In the genomic region with DNA sequence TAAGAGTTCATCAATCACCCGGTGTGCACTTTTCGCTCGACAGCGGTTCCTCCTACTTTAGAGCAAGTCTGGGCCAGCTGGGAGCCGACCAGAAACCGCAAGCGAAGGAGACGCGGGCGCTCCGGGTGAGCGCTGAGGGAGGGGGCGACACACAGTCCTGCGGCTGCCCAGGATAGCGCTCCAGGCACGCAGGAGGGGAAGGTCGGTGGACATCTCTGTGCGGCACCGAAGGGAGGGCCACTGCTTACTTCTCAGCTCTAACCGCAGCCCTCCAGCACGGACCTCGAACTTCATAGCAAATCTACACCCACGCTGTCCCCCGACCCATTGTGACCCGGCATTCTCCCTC, we compare ENCODE assay signal across 8 mouse cellular contexts. TPM values are rescaled to one million over a fixed set of nuclear protein-coding genes. Genes with fewer than 3 reads are reported as not detected.
DNase-seq lines count a peak whose midpoint lies in the region; ATAC-seq lines count a peak whose summit lies in the region.

No protein-coding gene starts in this region.

- no peaks in the 10 kb centered on the region for H3K9me3 ChIP-seq in forebrain, embryonic 11.5 days (ENCODE audit: control insufficient read depth, low read length)
- H3K9me3 ChIP-seq in forebrain, embryonic 15.5 days = no peaks in the 10 kb centered on the region
- no peaks in the 10 kb centered on the region for H3K9me3 ChIP-seq in lung, embryonic 16.5 days (ENCODE audit: control insufficient read depth, low read length)
- H3K9me3 ChIP-seq in intestine, embryonic 16.5 days (ENCODE audit: control insufficient read depth, low read length) = no peaks in the 10 kb centered on the region
- no peaks in the 10 kb centered on the region for H3K9me3 ChIP-seq in stomach, embryonic 14.5 days (ENCODE audit: control insufficient read depth, low read depth, low read length)

- H3K36me3 ChIP-seq in forebrain, embryonic 11.5 days (ENCODE audit: control insufficient read depth, insufficient read depth, low read length) = no peaks in the 10 kb centered on the region
- H3K36me3 ChIP-seq in forebrain, embryonic 15.5 days = no peaks in the 10 kb centered on the region
- H3K36me3 ChIP-seq in lung, embryonic 16.5 days (ENCODE audit: control insufficient read depth, insufficient read depth, low read length) = no peaks in the 10 kb centered on the region
- no peaks in the 10 kb centered on the region for H3K36me3 ChIP-seq in intestine, embryonic 16.5 days (ENCODE audit: control insufficient read depth, insufficient read depth, low read length)
- no peaks in the 10 kb centered on the region for H3K36me3 ChIP-seq in stomach, embryonic 14.5 days (ENCODE audit: control insufficient read depth, insufficient read depth, low read length)

- no peak overlapping the region for H3K9ac ChIP-seq in forebrain, embryonic 11.5 days (ENCODE audit: low read length)
- H3K9ac ChIP-seq in forebrain, embryonic 15.5 days (replicated peaks) = no peak overlapping the region
- H3K9ac ChIP-seq in lung, embryonic 16.5 days (ENCODE audit: low read length) = no peak overlapping the region
- peak overlapping the region; percentile 50 for H3K9ac ChIP-seq in intestine, embryonic 16.5 days (ENCODE audit: low read depth, low read length)
- H3K9ac ChIP-seq in stomach, embryonic 14.5 days (replicated peaks; ENCODE audit: low read depth, low read length) = no peak overlapping the region; the same call in 1 of the 2 replicates

- WGBS in forebrain, embryonic 11.5 days = under 1% methylated on average over 23 of the region's 25 CpGs
- 1% methylated on average over 25 of the region's 25 CpGs for WGBS in forebrain, embryonic 15.5 days
- WGBS in lung, embryonic 16.5 days = 2% methylated on average over 25 of the region's 25 CpGs
- WGBS in intestine, embryonic 16.5 days = 6% methylated on average over 25 of the region's 25 CpGs
- WGBS in stomach, embryonic 14.5 days = 5% methylated on average over 24 of the region's 25 CpGs

- no peak overlapping the region for H3K27ac ChIP-seq in forebrain, embryonic 11.5 days (ENCODE audit: low read depth, low read length)
- H3K27ac ChIP-seq in forebrain, embryonic 15.5 days (replicated peaks) = no peak overlapping the region
- no peak overlapping the region for H3K27ac ChIP-seq in lung, embryonic 16.5 days (ENCODE audit: low read length)
- H3K27ac ChIP-seq in intestine, embryonic 16.5 days (ENCODE audit: low read length) = no peak overlapping the region
- no peak overlapping the region for H3K27ac ChIP-seq in stomach, embryonic 14.5 days (ENCODE audit: low read length)

- no peak for ATAC-seq in forebrain, embryonic 11.5 days (replicated peaks; ENCODE audit: low FRiP score)
- ATAC-seq in forebrain, embryonic 15.5 days (replicated peaks) = no peak
- ATAC-seq in lung, embryonic 16.5 days (ENCODE audit: low read depth) = no peak
- ATAC-seq in intestine, embryonic 16.5 days = 0 out of 2 replicates have a peak, but pooled peaks have one; percentile 31
- no peak; the same call in 1 of the 2 replicates for ATAC-seq in stomach, embryonic 14.5 days (ENCODE audit: insufficient number of reproducible peaks, insufficient read depth, low FRiP score, low read depth)
- ATAC-seq in frontal cortex, adult (ENCODE audit: low TSS enrichment) = no peak

- peak overlapping the region; percentile 32; the same call in 1 of the 2 replicates for H3K4me2 ChIP-seq in forebrain, embryonic 11.5 days (ENCODE audit: low read depth, low read length, severe bottlenecking)
- H3K4me2 ChIP-seq in forebrain, embryonic 15.5 days (replicated peaks) = no peak overlapping the region
- H3K4me2 ChIP-seq in lung, embryonic 16.5 days (ENCODE audit: low read depth, low read length) = peak overlapping the region; percentile 53
- peak overlapping the region; percentile 59 for H3K4me2 ChIP-seq in intestine, embryonic 16.5 days (ENCODE audit: low read depth, low read length)
- H3K4me2 ChIP-seq in stomach, embryonic 14.5 days (replicated peaks; ENCODE audit: low read depth, low read length) = peak overlapping the region; percentile 51

- DNase-seq in forebrain, embryonic 11.5 days (ENCODE audit: low spot score) = peak; percentile 62
- no peak for DNase-seq in lung, postnatal 10 days
- no peak for DNase-seq in thymus, postnatal 14 days

- peak overlapping the region; percentile 2 for H3K4me3 ChIP-seq in forebrain, embryonic 11.5 days (ENCODE audit: low read depth, low read length)
- H3K4me3 ChIP-seq in forebrain, embryonic 15.5 days = no peak overlapping the region
- peak overlapping the region; percentile 29 for H3K4me3 ChIP-seq in lung, embryonic 16.5 days (ENCODE audit: low read length)
- H3K4me3 ChIP-seq in intestine, embryonic 16.5 days (ENCODE audit: low read length) = peak overlapping the region; percentile 37
- H3K4me3 ChIP-seq in stomach, embryonic 14.5 days (ENCODE audit: low read depth, low read length) = peak overlapping the region; percentile 28

- H3K4me1 ChIP-seq in forebrain, embryonic 11.5 days (replicated peaks; ENCODE audit: control insufficient read depth, insufficient read depth, low read length) = peaks cover 17% of the 10 kb centered on the region
- H3K4me1 ChIP-seq in forebrain, embryonic 15.5 days = peaks cover 15% of the 10 kb centered on the region
- H3K4me1 ChIP-seq in lung, embryonic 16.5 days (replicated peaks; ENCODE audit: control insufficient read depth, insufficient read depth, low read length) = 0 out of 2 replicates have a peak, but pooled peaks cover 5% of the 10 kb centered on the region
- peaks cover 12% of the 10 kb centered on the region; the same call in 1 of the 2 replicates for H3K4me1 ChIP-seq in intestine, embryonic 16.5 days (ENCODE audit: control insufficient read depth, insufficient read depth, low read length)
- H3K4me1 ChIP-seq in stomach, embryonic 14.5 days (ENCODE audit: control insufficient read depth, insufficient read depth, low read length) = peaks cover 10% of the 10 kb centered on the region; the same call in 1 of the 2 replicates

- H3K27me3 ChIP-seq in forebrain, embryonic 11.5 days (ENCODE audit: control insufficient read depth, insufficient read depth, low read length) = peaks cover 86% of the 10 kb centered on the region
- H3K27me3 ChIP-seq in forebrain, embryonic 15.5 days = peaks cover 95% of the 10 kb centered on the region
- H3K27me3 ChIP-seq in lung, embryonic 16.5 days (ENCODE audit: control insufficient read depth, insufficient read depth, low read depth, low read length) = peaks cover 85% of the 10 kb centered on the region
- H3K27me3 ChIP-seq in intestine, embryonic 16.5 days (replicated peaks; ENCODE audit: control insufficient read depth, insufficient read depth, low read length) = peaks cover 59% of the 10 kb centered on the region
- H3K27me3 ChIP-seq in stomach, embryonic 14.5 days (ENCODE audit: control insufficient read depth, insufficient read depth, low read length) = peaks cover 58% of the 10 kb centered on the region

RNA-seq across cellular contexts. Expression of gene Hoxd1, which starts 9.6 kb away (rescaled TPM):
- not detected in 2 replicates for polyA plus RNA-seq in forebrain, embryonic 11.5 days (2014; fragmentation: Nextera tagmentation; extraction: Ambion mirVana)
- polyA plus RNA-seq in forebrain, embryonic 15.5 days (2015; fragmentation: Nextera tagmentation; extraction: Ambion mirVana) = not detected in 2 replicates
- polyA plus RNA-seq in lung, embryonic 16.5 days (2015; fragmentation: Nextera tagmentation; extraction: Ambion mirVana) = not detected in 2 replicates
- 0.10 and 0.11 TPM in 2 replicates for polyA plus RNA-seq in intestine, embryonic 16.5 days (2015; fragmentation: Nextera tagmentation; extraction: Ambion mirVana)
- polyA plus RNA-seq in stomach, embryonic 14.5 days (2014; fragmentation: Nextera tagmentation; extraction: Ambion mirVana) = 0.13 TPM in 1 of 2 replicates, not detected in the other

RNA-seq across cellular contexts. Expression of gene Gm28230, which starts 26.6 kb away (rescaled TPM):
- polyA plus RNA-seq in forebrain, embryonic 11.5 days (2014; fragmentation: Nextera tagmentation; extraction: Ambion mirVana) = not detected in 2 replicates
- polyA plus RNA-seq in forebrain, embryonic 15.5 days (2015; fragmentation: Nextera tagmentation; extraction: Ambion mirVana) = not detected in 2 replicates
- polyA plus RNA-seq in lung, embryonic 16.5 days (2015; fragmentation: Nextera tagmentation; extraction: Ambion mirVana) = not detected in 2 replicates
- polyA plus RNA-seq in intestine, embryonic 16.5 days (2015; fragmentation: Nextera tagmentation; extraction: Ambion mirVana) = 0.24 TPM in 1 of 2 replicates, not detected in the other
- 0.10 TPM in 1 of 2 replicates, not detected in the other for polyA plus RNA-seq in stomach, embryonic 14.5 days (2014; fragmentation: Nextera tagmentation; extraction: Ambion mirVana)

RNA-seq across cellular contexts. Expression of gene Hoxd4, which starts 41.4 kb away (rescaled TPM):
- not detected in 2 replicates for polyA plus RNA-seq in forebrain, embryonic 11.5 days (2014; fragmentation: Nextera tagmentation; extraction: Ambion mirVana)
- not detected in 2 replicates for polyA plus RNA-seq in forebrain, embryonic 15.5 days (2015; fragmentation: Nextera tagmentation; extraction: Ambion mirVana)
- not detected in 2 replicates for polyA plus RNA-seq in lung, embryonic 16.5 days (2015; fragmentation: Nextera tagmentation; extraction: Ambion mirVana)
- polyA plus RNA-seq in intestine, embryonic 16.5 days (2015; fragmentation: Nextera tagmentation; extraction: Ambion mirVana) = 0.91 and 0.95 TPM in 2 replicates
- 0.81 and 0.87 TPM in 2 replicates for polyA plus RNA-seq in stomach, embryonic 14.5 days (2014; fragmentation: Nextera tagmentation; extraction: Ambion mirVana)

RNA-seq across cellular contexts. Expression of gene Hoxd3, which starts 41.4 kb away (rescaled TPM):
- 0.08 and 0.19 TPM in 2 replicates for polyA plus RNA-seq in forebrain, embryonic 11.5 days (2014; fragmentation: Nextera tagmentation; extraction: Ambion mirVana)
- polyA plus RNA-seq in forebrain, embryonic 15.5 days (2015; fragmentation: Nextera tagmentation; extraction: Ambion mirVana) = not detected in 2 replicates
- 0.23 and 0.39 TPM in 2 replicates for polyA plus RNA-seq in lung, embryonic 16.5 days (2015; fragmentation: Nextera tagmentation; extraction: Ambion mirVana)
- 13.4 and 15.1 TPM in 2 replicates for polyA plus RNA-seq in intestine, embryonic 16.5 days (2015; fragmentation: Nextera tagmentation; extraction: Ambion mirVana)
- polyA plus RNA-seq in stomach, embryonic 14.5 days (2014; fragmentation: Nextera tagmentation; extraction: Ambion mirVana) = 14.5 and 16.2 TPM in 2 replicates

RNA-seq across cellular contexts. Expression of gene Hoxd8, which starts 48.7 kb away (rescaled TPM):
- polyA plus RNA-seq in forebrain, embryonic 11.5 days (2014; fragmentation: Nextera tagmentation; extraction: Ambion mirVana) = not detected in 2 replicates
- 0.10 TPM in 1 of 2 replicates, not detected in the other for polyA plus RNA-seq in forebrain, embryonic 15.5 days (2015; fragmentation: Nextera tagmentation; extraction: Ambion mirVana)
- polyA plus RNA-seq in lung, embryonic 16.5 days (2015; fragmentation: Nextera tagmentation; extraction: Ambion mirVana) = 0.20 and 0.39 TPM in 2 replicates
- polyA plus RNA-seq in intestine, embryonic 16.5 days (2015; fragmentation: Nextera tagmentation; extraction: Ambion mirVana) = 3.1 TPM in 2 replicates
- polyA plus RNA-seq in stomach, embryonic 14.5 days (2014; fragmentation: Nextera tagmentation; extraction: Ambion mirVana) = 2.6 and 2.9 TPM in 2 replicates
